Mouse (Mus musculus) cortical plate, adult 2 months (tissue): ENCODE measurements around the gene Pithd1.
"Not testable (repeated sequence)": the region's sequence is repeated elsewhere in the genome, so short reads cannot be mapped to it uniquely, and the experiment has no call there.

Experiments
- CTCF ChIP-seq: fragments of 200-500 bp; IDR thresholded peaks from 2 replicates; pipeline ENCODE4 v1.5.1; 2011; ENCODE audit warnings: mild to moderate bottlenecking, control low read depth, low read length; ENCODE audit not compliant: insufficient read depth; ENCODE audit errors: extremely low read depth
- POLR2A ChIP-seq: fragments of 200-500 bp; IDR thresholded peaks from 2 replicates; pipeline ENCODE4 v1.6.1; 2011; ENCODE audit warnings: mild to moderate bottlenecking, low read length, control low read depth; ENCODE audit not compliant: insufficient read depth; ENCODE audit errors: extremely low read depth

GRCm38 (mm10) chr4:135941026-135941425, 46.0 kb downstream of the Pithd1 start:
- peak; percentile 27 for TF ChIP-seq CTCF
- not testable (repeated sequence) for TF ChIP-seq POLR2A
